Mouse (Mus musculus) small intestine, adult 2 months (tissue): ENCODE results near the gene Prelid1. TPM values are rescaled to one million over a fixed set of nuclear protein-coding genes. Genes with fewer than 3 reads are reported as not detected.

Experiments used
- H3K27ac ChIP-seq: fragments of 200-500 bp; 2 replicates; pipeline ENCODE4 v1.5.1; 2012; ENCODE audit warnings: low read depth, low read length, control low read depth, inconsistent platforms; ENCODE audit not compliant: insufficient read depth
- H3K27me3 ChIP-seq: fragments of 200-500 bp; 2 replicates; pipeline ENCODE4 v1.6.1; 2012; ENCODE audit warnings: mild to moderate bottlenecking, moderate library complexity, low read length, inconsistent platforms; ENCODE audit not compliant: control insufficient read depth, insufficient read depth
- H3K36me3 ChIP-seq: fragments of 200-500 bp; 2 replicates; pipeline ENCODE4 v1.6.1; 2012; ENCODE audit warnings: mild to moderate bottlenecking, low read length, control low read depth, inconsistent platforms; ENCODE audit not compliant: control insufficient read depth, insufficient read depth
- H3K4me1 ChIP-seq: fragments of 200-500 bp; 2 replicates; pipeline ENCODE4 v1.6.1; 2012; ENCODE audit warnings: low read length, inconsistent platforms, mixed read lengths; ENCODE audit not compliant: control insufficient read depth, insufficient read depth, insufficient read length
- H3K4me3 ChIP-seq: fragments of 200-500 bp; 2 replicates; pipeline ENCODE4 v1.5.1; 2012; ENCODE audit warnings: low read depth, mild to moderate bottlenecking, control low read depth, inconsistent platforms, low read length, moderate library complexity
- CTCF ChIP-seq: fragments of 200-500 bp; IDR thresholded peaks from 2 replicates; pipeline ENCODE4 v1.5.1; 2012; ENCODE audit warnings: low read depth, mild to moderate bottlenecking, control low read depth, inconsistent platforms, low read length, moderate library complexity, mixed read lengths; ENCODE audit not compliant: insufficient replicate concordance, insufficient read length; ENCODE audit errors: extremely low read depth
- POLR2A ChIP-seq: fragments of 200-500 bp; IDR thresholded peaks from 2 replicates; pipeline ENCODE4 v1.6.1; 2012; ENCODE audit warnings: low read depth, mild to moderate bottlenecking, control low read depth, inconsistent platforms, low read length, moderate library complexity
- WGBS: fragments of 180-500 bp; shearing (Covaris S2); methylation state at CpG from one replicate; pipeline ENCODE4 v1.1.7; 2018; 5-methylcytosine and 5-hydroxymethylcytosine counted together
- polyA plus RNA-seq: library from polyadenylated mRNA; depleted of rRNA; stranded (reverse); fragments of >200 nt; gene quantifications from 2 replicates; pipeline ENCODE4 v1.2.3, GENCODE M21; 2012

The Prelid1 gene
- polyA plus RNA-seq, 1 experiment: 921 TPM

DNA sequence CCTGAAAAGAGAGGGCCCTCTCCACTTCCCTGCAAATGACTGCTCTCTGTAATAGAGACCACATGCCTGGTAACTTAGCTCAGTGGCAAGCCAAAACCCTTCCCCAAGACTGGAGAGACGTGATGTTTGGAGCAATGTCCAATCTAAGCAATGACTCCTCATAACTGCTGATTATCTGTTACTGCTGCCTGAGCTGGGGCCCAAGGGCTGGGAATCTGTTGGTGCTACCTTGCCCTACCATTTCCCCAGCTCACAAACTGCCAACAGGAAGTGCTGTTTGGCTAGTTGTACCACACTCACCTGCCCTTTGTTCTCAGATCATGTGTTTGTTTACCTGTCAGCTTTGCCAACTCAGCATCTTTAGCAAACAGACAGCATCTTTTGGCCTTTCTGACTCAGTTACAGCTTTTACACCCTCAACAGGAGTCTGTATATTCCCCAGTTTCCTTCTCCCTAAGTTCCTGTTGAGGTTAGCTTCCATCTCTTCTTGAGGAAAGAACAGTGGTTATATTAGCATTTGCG is 5.3 kb upstream of the Prelid1 start:
- Histone ChIP-seq H3K4me3 (no peak overlapping the region), H3K27me3 (no peaks in the 10 kb centered on the region), H3K27ac (peak overlapping the region; percentile 68), H3K4me1 (peaks cover 10% of the 10 kb centered on the region), H3K36me3 (peaks cover 66% of the 10 kb centered on the region)
- WGBS: 59% methylated on average over 2 of the region's 2 CpGs
- no peak for TF ChIP-seq CTCF
- no peak for TF ChIP-seq POLR2A

DNA sequence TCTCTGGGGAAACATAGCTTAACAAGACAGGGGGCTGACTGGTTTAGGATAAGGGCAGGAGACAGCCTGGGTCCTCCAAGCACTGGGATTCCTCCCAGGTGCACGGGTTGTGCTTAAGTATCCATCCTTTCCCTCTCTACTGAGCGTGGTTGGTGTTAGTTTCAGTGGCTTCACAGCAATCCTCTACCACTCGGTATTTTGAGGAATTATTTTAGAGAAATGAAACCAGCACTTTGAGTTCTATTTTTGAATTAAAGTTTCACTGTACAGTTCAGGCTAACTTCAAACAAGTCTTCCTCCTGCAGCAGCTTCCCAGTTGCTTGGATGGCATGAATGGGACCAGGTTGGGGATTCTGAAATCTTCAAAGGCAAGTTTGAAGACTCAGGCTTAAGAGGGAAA is 1.9 kb upstream of the Prelid1 start:
- H3K4me3 ChIP-seq: no peak overlapping the region
- peaks cover 21% of the 10 kb centered on the region for H3K4me1 ChIP-seq
- no peaks in the 10 kb centered on the region for H3K27me3 ChIP-seq
- no peak overlapping the region for H3K27ac ChIP-seq
- TF ChIP-seq POLR2A: no peak
- TF ChIP-seq CTCF: no peak
- H3K36me3 ChIP-seq: peaks cover 42% of the 10 kb centered on the region
- WGBS: 70% methylated on average over 3 of the region's 3 CpGs

DNA sequence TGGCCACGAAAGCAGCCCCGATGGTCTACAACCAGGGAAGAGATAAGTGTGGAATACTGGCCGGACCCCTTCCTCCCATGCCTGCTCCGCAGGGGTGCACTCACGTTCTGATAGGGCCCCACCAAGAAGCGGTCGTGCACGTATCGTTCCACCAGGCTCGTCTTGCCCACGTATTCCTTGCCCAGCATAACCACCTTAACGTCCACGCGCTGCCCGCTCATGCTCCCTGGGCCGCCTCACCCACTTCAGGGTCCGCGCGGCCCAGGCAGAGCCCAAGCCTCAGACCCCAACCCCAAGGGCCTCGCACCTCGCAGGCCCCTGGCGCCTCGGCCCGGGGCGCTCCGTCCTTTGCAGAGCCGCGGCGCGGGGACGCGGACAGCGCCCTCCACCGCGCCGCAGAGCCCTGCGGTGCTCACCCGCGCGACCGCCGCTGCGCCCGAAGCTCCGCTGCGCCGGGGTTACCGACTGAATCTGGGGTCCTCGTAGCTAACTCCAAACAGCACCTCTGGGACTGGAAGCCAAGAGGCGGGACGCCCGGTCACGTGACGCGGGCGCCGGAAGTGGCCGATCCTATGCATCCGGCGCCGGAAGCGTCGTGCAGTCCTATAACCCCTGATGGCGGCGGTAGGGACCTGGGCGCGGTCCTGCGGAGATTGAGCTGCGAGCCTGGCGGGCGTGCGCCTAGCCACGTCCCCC is 1.3 kb downstream of the Prelid1 start, which contains the start of gene Rab24:
Gene Rab24 (minus strand): TSS at position 513 of the 696 bp plus-strand sequence.
- WGBS: under 1% methylated on average over 73 of the region's 73 CpGs
- peaks cover 47% of the 10 kb centered on the region for H3K36me3 ChIP-seq
- H3K4me1 ChIP-seq: peaks cover 19% of the 10 kb centered on the region
- H3K4me3 ChIP-seq: peak within 1 kb of the TSS; percentile 71
- H3K27me3 ChIP-seq: no peaks in the 10 kb centered on the region
- peak within 1 kb of the TSS; percentile 87 for H3K27ac ChIP-seq
- TF ChIP-seq POLR2A (peak; percentile 58; the same call in 1 of the 2 replicates), CTCF (no peak)

DNA sequence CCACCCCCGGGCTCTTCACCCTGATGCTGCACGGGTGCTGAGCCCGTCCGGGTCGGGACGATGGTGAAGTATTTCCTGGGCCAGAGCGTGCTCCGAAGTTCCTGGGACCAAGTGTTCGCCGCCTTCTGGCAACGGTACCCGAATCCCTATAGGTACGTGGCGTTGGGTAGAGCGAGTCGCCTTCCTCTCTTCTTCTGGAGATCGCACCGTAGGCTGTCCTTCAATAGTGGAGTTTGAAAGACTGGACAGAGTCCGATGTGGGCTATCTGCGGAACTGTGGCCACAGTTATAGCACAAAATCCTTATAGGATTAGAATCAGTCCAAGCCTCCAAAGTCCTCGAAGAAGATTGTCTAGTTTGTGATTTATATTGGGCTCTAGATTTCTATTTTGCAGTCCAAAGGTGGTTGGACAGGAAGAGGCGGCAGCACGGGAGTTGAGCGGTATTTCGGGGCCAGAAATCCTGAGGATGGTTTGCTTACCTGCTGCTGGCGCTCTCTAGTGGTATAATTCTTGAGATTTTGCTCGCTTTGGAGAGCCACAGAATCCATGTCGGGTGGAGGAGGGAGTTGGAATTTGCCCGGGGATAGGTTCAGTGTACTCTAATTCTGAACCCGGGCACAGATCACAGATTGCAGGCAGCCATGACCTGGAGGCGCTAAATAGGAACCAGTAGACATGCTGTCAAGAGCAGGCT is 2.0 kb downstream of the Prelid1 start:
- H3K27me3 ChIP-seq: no peaks in the 10 kb centered on the region
- peak overlapping the region; percentile 71 for H3K4me3 ChIP-seq
- peaks cover 19% of the 10 kb centered on the region for H3K4me1 ChIP-seq
- WGBS: under 1% methylated on average over 31 of the region's 31 CpGs
- H3K27ac ChIP-seq: peak overlapping the region; percentile 87
- peaks cover 44% of the 10 kb centered on the region for H3K36me3 ChIP-seq
- TF ChIP-seq CTCF (peak; percentile 44; the same call in 1 of the 2 replicates), POLR2A (no peak)

DNA sequence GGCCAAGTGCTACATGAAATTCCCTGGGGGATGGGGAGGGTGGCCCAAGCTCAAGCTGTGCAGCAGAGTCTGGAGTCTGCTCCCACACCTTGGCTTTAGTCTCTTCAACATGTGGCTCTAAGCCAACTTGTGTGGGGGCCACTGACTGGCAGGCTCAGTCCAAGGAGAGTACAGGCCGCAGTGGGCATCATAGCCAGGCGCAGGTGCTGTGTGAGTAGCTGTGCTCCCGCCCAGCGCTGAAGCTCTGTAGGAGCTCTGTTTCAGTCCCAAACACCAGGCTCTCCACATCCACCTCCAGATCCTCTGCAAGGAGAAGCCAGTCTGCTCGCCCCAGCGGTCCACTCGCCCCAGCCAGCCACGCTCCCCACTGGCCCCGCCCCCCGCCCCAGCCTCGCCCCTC is 5.3 kb downstream of the Prelid1 start:
- peaks cover 20% of the 10 kb centered on the region for H3K4me1 ChIP-seq

DNA sequence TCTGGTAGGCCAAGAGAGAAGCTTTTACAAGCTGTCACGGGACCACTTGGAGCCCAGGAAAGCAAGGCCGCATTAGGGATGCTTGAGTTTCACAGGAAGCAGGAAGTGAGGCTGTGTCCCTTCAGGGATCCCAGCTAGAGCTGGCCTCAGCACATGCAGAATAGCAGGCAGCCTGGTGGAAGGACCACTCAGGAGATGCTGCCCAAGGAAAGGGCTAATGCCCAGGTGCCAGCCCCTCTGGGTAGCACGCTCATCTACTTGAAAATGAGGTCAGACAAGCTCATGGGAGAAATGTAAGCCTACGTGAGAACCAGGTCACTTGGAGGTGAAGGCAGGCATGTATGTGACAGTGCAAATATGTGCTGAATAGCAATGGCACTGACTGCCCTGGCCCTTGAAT is 6.9 kb downstream of the Prelid1 start:
- WGBS: 62% methylated on average over 4 of the region's 4 CpGs
- H3K27ac ChIP-seq: no peak overlapping the region
- TF ChIP-seq POLR2A (no peak), CTCF (no peak)

More for the DNA sequence above, 5.3 kb downstream of the Prelid1 start:
- Histone ChIP-seq H3K27ac (no peak overlapping the region), H3K27me3 (no peaks in the 10 kb centered on the region), H3K36me3 (peaks cover 29% of the 10 kb centered on the region), H3K4me3 (no peak overlapping the region)
- WGBS: 84% methylated on average over 11 of the region's 11 CpGs
- no peak for TF ChIP-seq CTCF
- no peak for TF ChIP-seq POLR2A

DNA sequence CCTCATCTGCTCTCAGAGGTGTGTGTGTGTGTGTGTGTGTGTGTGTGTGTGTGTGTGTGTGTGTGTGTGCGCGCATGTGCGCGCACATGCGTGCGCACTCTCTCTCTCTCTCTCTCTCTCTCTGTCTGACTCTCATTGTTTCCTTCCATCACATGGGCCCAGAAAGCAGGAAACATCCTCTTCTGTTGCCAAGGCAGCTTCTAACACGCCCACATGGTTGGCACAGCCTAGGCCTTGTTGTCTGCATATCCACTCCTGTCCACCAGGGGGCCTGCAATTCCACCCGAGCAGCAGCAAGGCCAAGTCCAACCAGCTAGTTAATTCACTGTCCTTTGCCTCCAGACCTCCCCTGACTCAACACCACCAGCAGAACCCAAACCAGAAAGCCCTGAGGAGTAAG is 7.3 kb downstream of the Prelid1 start:
- Histone ChIP-seq H3K27me3 (no peaks in the 10 kb centered on the region), H3K27ac (no peak overlapping the region), H3K36me3 (peaks cover 29% of the 10 kb centered on the region), H3K4me3 (no peak overlapping the region), H3K4me1 (peaks cover 15% of the 10 kb centered on the region)
- TF ChIP-seq CTCF (peak; percentile 88; the same call in 1 of the 2 replicates), POLR2A (no peak)
- 24% methylated on average over 8 of the region's 8 CpGs for WGBS

More for the DNA sequence above, 6.9 kb downstream of the Prelid1 start:
- Histone ChIP-seq H3K4me3 (no peak overlapping the region), H3K4me1 (peaks cover 15% of the 10 kb centered on the region), H3K36me3 (peaks cover 29% of the 10 kb centered on the region), H3K27me3 (no peaks in the 10 kb centered on the region)
